Mouse (Mus musculus) brain, embryonic 18.5 days (tissue): ENCODE results near the gene Isg15.
"Not testable (repeated sequence)": the region's sequence is repeated elsewhere in the genome, so short reads cannot be mapped to it uniquely, and the experiment has no call there.

Experiments
- DNase-seq: peaks from one replicate; pipeline ENCODE4 v3.0.0-alpha.2; 2012; ENCODE audit warnings: low read depth, low spot score

The Isg15 gene

DNA sequence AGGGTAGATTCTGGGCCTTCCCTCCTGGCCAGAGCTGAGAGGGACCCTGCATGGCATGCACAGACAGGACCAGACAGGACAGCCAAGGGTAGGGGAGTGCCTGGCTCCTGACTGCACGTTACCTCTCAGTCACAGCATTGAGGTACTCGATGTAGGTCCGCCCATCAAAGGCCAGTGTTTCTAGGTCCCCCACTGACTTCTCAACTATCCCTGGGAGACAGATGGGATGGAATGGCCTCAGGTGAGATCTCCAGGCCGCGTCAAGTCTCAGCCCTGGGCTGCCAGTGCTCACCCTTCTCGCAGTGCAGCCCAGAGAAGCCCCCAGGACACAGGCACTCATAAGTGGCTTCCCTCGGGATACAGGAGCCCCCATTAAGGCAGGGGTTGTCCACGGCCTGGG lies 32.0 kb downstream of the Isg15 start:
- DNase-seq, result no peak

- DNase-seq, result no peak
Measured at GRCm38 (mm10) chr4:156166477-156166876, 34.1 kb downstream of the Isg15 start.

- DNase-seq, result no peak
Measured at GRCm38 (mm10) chr4:156154771-156155170, 45.8 kb downstream of the Isg15 start.

- not testable (repeated sequence) for DNase-seq
Measured at GRCm38 (mm10) chr4:156150887-156151286, 49.7 kb downstream of the Isg15 start.
